Mouse (Mus musculus) midbrain, embryonic 15.5 days (tissue): ENCODE data around the gene Smc3. TPM values are rescaled to one million over a fixed set of nuclear protein-coding genes. Genes with fewer than 3 reads are reported as not detected.

ENCODE experiments used
- ATAC-seq: fragments of 200-750 bp; cut with Nextera tagmentation; replicated peaks from 2 replicates; pipeline ENCODE4 v1.8.0; 2017; ENCODE audit warnings: moderate TSS enrichment
- H3K27ac ChIP-seq: fragments of 300-500 bp; sonication (generic); 2 replicates; pipeline ENCODE4 v1.5.1; 2015; ENCODE audit warnings: mild to moderate bottlenecking, inconsistent platforms
- H3K27me3 ChIP-seq: fragments of 300-500 bp; sonication (generic); replicated peaks from 2 replicates; pipeline ENCODE4 v1.6.1; 2015; ENCODE audit warnings: inconsistent platforms
- H3K36me3 ChIP-seq: fragments of 300-500 bp; sonication (generic); replicated peaks from 2 replicates; pipeline ENCODE4 v1.6.1; 2015; ENCODE audit warnings: inconsistent platforms
- H3K4me1 ChIP-seq: fragments of 300-500 bp; sonication (generic); 2 replicates; pipeline ENCODE4 v1.6.1; 2015; ENCODE audit warnings: inconsistent platforms
- H3K4me2 ChIP-seq: fragments of 300-500 bp; sonication (generic); 2 replicates; pipeline ENCODE4 v1.6.1; 2015; ENCODE audit warnings: inconsistent platforms, mild to moderate bottlenecking, moderate library complexity
- H3K4me3 ChIP-seq: fragments of 300-500 bp; sonication (generic); 2 replicates; pipeline ENCODE4 v1.5.1; 2015; ENCODE audit warnings: mild to moderate bottlenecking, inconsistent platforms
- H3K9ac ChIP-seq: fragments of 300-500 bp; sonication (generic); 2 replicates; pipeline ENCODE4 v1.6.1; 2015; ENCODE audit warnings: mild to moderate bottlenecking, inconsistent platforms
- H3K9me3 ChIP-seq: fragments of 300-500 bp; sonication (generic); 2 replicates; pipeline ENCODE4 v1.6.1; 2016; ENCODE audit warnings: inconsistent platforms
- WGBS: fragments of 180-500 bp; shearing (Covaris S2); methylation state at CpG from one replicate; pipeline ENCODE4 v1.1.7; 2015; ENCODE audit warnings: mixed read lengths; 5-methylcytosine and 5-hydroxymethylcytosine counted together
- polyA plus RNA-seq: library from polyadenylated mRNA; unstranded; fragments of >200 nt; fragmentation: Nextera tagmentation; extraction: Ambion mirVana; gene quantifications from 2 replicates; pipeline ENCODE4 v1.2.1, GENCODE M21; 2015

Smc3 gene
- polyA plus RNA-seq, 1 experiment from 2014 or later = 60.0 TPM

- WGBS = 89% methylated on average over 9 of the region's 9 CpGs
- Histone ChIP-seq H3K4me1 (peaks cover 6% of the 10 kb centered on the region; the same call in 1 of the 2 replicates), H3K9me3 (no peaks in the 10 kb centered on the region), H3K9ac (no peak overlapping the region), H3K27me3 (no peaks in the 10 kb centered on the region), H3K36me3 (no peaks in the 10 kb centered on the region), H3K4me2 (no peak overlapping the region), H3K4me3 (no peak overlapping the region), H3K27ac (no peak overlapping the region)
- no peak for ATAC-seq
Measured at GRCm38 (mm10) chr19:53664831-53665230, 64.6 kb downstream of the Smc3 start.

- no peak for ATAC-seq
- Histone ChIP-seq H3K4me3 (no peak overlapping the region), H3K9ac (no peak overlapping the region), H3K27me3 (no peaks in the 10 kb centered on the region), H3K9me3 (no peaks in the 10 kb centered on the region), H3K27ac (no peak overlapping the region), H3K36me3 (no peaks in the 10 kb centered on the region), H3K4me2 (no peak overlapping the region), H3K4me1 (peaks cover 8% of the 10 kb centered on the region; the same call in 1 of the 2 replicates)
- 84% methylated on average over 4 of the region's 4 CpGs for WGBS
Measured at GRCm38 (mm10) chr19:53665391-53665790, 65.2 kb downstream of the Smc3 start.

- H3K27ac ChIP-seq = no peak overlapping the region
- ATAC-seq = no peak
Measured at GRCm38 (mm10) chr19:53666708-53667107, 66.5 kb downstream of the Smc3 start.

GRCm38 (mm10) chr19:53668821-53669220 is 68.6 kb downstream of the Smc3 start:
- Histone ChIP-seq H3K27me3 (peaks cover 10% of the 10 kb centered on the region), H3K27ac (no peak overlapping the region), H3K4me2 (no peak overlapping the region), H3K9me3 (no peaks in the 10 kb centered on the region), H3K4me3 (no peak overlapping the region), H3K36me3 (no peaks in the 10 kb centered on the region), H3K9ac (no peak overlapping the region), H3K4me1 (peaks cover 12% of the 10 kb centered on the region)
- ATAC-seq = no peak
- WGBS = 87% methylated on average over 7 of the region's 7 CpGs

More at GRCm38 (mm10) chr19:53666708-53667107, 66.5 kb downstream of the Smc3 start:
- no peaks in the 10 kb centered on the region for H3K9me3 ChIP-seq
- no peaks in the 10 kb centered on the region for H3K36me3 ChIP-seq
- H3K9ac ChIP-seq = no peak overlapping the region
- H3K4me1 ChIP-seq = peaks cover 16% of the 10 kb centered on the region
- no peak overlapping the region for H3K4me2 ChIP-seq
- 33% methylated on average over 8 of the region's 8 CpGs for WGBS
- 0 out of 2 replicates have a peak, but pooled peaks cover 3% of the 10 kb centered on the region for H3K27me3 ChIP-seq
- H3K4me3 ChIP-seq = no peak overlapping the region

GRCm38 (mm10) chr19:53670625-53671141 is 70.5 kb downstream of the Smc3 start:
- Histone ChIP-seq H3K27ac (no peak overlapping the region), H3K4me3 (no peak overlapping the region), H3K9ac (no peak overlapping the region), H3K36me3 (no peaks in the 10 kb centered on the region), H3K4me2 (no peak overlapping the region), H3K27me3 (peaks cover 26% of the 10 kb centered on the region), H3K4me1 (peaks cover 12% of the 10 kb centered on the region), H3K9me3 (no peaks in the 10 kb centered on the region)
- 24% methylated on average over 12 of the region's 12 CpGs for WGBS
- no peak for ATAC-seq

GRCm38 (mm10) chr19:53671432-53671831 is 71.2 kb downstream of the Smc3 start:
- peaks cover 17% of the 10 kb centered on the region for H3K4me1 ChIP-seq
- H3K27ac ChIP-seq = no peak overlapping the region
- WGBS = 60% methylated on average over 3 of the region's 3 CpGs
- no peak overlapping the region for H3K9ac ChIP-seq
- H3K4me2 ChIP-seq = no peak overlapping the region
- H3K4me3 ChIP-seq = no peak overlapping the region
- no peak for ATAC-seq
- H3K36me3 ChIP-seq = no peaks in the 10 kb centered on the region
- H3K27me3 ChIP-seq = peaks cover 30% of the 10 kb centered on the region
- no peaks in the 10 kb centered on the region for H3K9me3 ChIP-seq

- Histone ChIP-seq H3K36me3 (no peaks in the 10 kb centered on the region), H3K4me2 (no peak overlapping the region), H3K9me3 (no peaks in the 10 kb centered on the region), H3K4me3 (no peak overlapping the region), H3K4me1 (peaks cover 26% of the 10 kb centered on the region), H3K27ac (no peak overlapping the region), H3K27me3 (peaks cover 47% of the 10 kb centered on the region), H3K9ac (no peak overlapping the region)
- 40% methylated on average over 9 of the region's 9 CpGs for WGBS
- no peak for ATAC-seq
Measured at GRCm38 (mm10) chr19:53674131-53674925, 74.1 kb downstream of the Smc3 start.

- Histone ChIP-seq H3K4me2 (peak overlapping the region; percentile 100), H3K4me3 (peak overlapping the region; percentile 64), H3K9ac (no peak overlapping the region), H3K27me3 (peaks cover 50% of the 10 kb centered on the region), H3K27ac (no peak overlapping the region), H3K36me3 (no peaks in the 10 kb centered on the region), H3K9me3 (no peaks in the 10 kb centered on the region), H3K4me1 (peaks cover 16% of the 10 kb centered on the region)
- no peak; the same call in 1 of the 2 replicates for ATAC-seq
- WGBS = under 1% methylated on average over 26 of the region's 26 CpGs
Measured at GRCm38 (mm10) chr19:53676228-53676627, 76.0 kb downstream of the Smc3 start.

- H3K27ac ChIP-seq = no peak within 1 kb of the TSS
- peaks cover 16% of the 10 kb centered on the region for H3K4me1 ChIP-seq
- no peaks in the 10 kb centered on the region for H3K36me3 ChIP-seq
- H3K9me3 ChIP-seq = no peaks in the 10 kb centered on the region
- peaks cover 51% of the 10 kb centered on the region for H3K27me3 ChIP-seq
- peak; percentile 83 for ATAC-seq
- H3K4me2 ChIP-seq = peak within 1 kb of the TSS; percentile 100
- WGBS = under 1% methylated on average over 80 of the region's 82 CpGs
- peak within 1 kb of the TSS; percentile 49 for H3K9ac ChIP-seq
- H3K4me3 ChIP-seq = peak within 1 kb of the TSS; percentile 64
Measured at GRCm38 (mm10) chr19:53676718-53677634, 76.8 kb downstream of the Smc3 start, which contains the start of gene Rbm20. Gene Rbm20, plus strand, starts transcription at chr19:53677306.

- peaks cover 39% of the 10 kb centered on the region for H3K27me3 ChIP-seq
- no peaks in the 10 kb centered on the region for H3K9me3 ChIP-seq
- peaks cover 16% of the 10 kb centered on the region for H3K4me1 ChIP-seq
- 96% methylated on average over 9 of the region's 9 CpGs for WGBS
- H3K9ac ChIP-seq = no peak overlapping the region
- ATAC-seq = no peak
- H3K4me2 ChIP-seq = no peak overlapping the region
- no peaks in the 10 kb centered on the region for H3K36me3 ChIP-seq
- H3K27ac ChIP-seq = no peak overlapping the region
- H3K4me3 ChIP-seq = no peak overlapping the region
Measured at GRCm38 (mm10) chr19:53679194-53679593, 79.0 kb downstream of the Smc3 start.

- Histone ChIP-seq H3K36me3 (no peaks in the 10 kb centered on the region), H3K9me3 (no peaks in the 10 kb centered on the region), H3K27me3 (peaks cover 32% of the 10 kb centered on the region), H3K4me1 (peaks cover 16% of the 10 kb centered on the region), H3K4me2 (no peak overlapping the region), H3K4me3 (no peak overlapping the region), H3K9ac (no peak overlapping the region), H3K27ac (no peak overlapping the region)
- 87% methylated on average over 7 of the region's 7 CpGs for WGBS
- no peak for ATAC-seq
Measured at GRCm38 (mm10) chr19:53679981-53680380, 79.8 kb downstream of the Smc3 start.

- 40% methylated on average over 8 of the region's 8 CpGs for WGBS
Measured at GRCm38 (mm10) chr19:53682427-53682826, 82.2 kb downstream of the Smc3 start.

More at GRCm38 (mm10) chr19:53682427-53682826, 82.2 kb downstream of the Smc3 start:
- Histone ChIP-seq H3K9me3 (no peaks in the 10 kb centered on the region), H3K27ac (no peak overlapping the region), H3K36me3 (no peaks in the 10 kb centered on the region), H3K9ac (no peak overlapping the region), H3K4me3 (no peak overlapping the region), H3K4me2 (no peak overlapping the region), H3K4me1 (peaks cover 1% of the 10 kb centered on the region), H3K27me3 (peaks cover 20% of the 10 kb centered on the region)
- ATAC-seq = no peak
